Mouse (Mus musculus) bone marrow macrophage, adult 2 months (primary cell): Measurements from ENCODE around the gene Homer3.

Experiments used
- CTCF ChIP-seq: IDR thresholded peaks from 2 replicates; pipeline ENCODE4 v1.5.1; 2012; ENCODE audit warnings: low read depth, mild to moderate bottlenecking, low read length, moderate library complexity
- POLR2A ChIP-seq: IDR thresholded peaks from 2 replicates; pipeline ENCODE4 v1.6.1; 2012; ENCODE audit warnings: mild to moderate bottlenecking, low read depth, low read length, borderline replicate concordance

DNA sequence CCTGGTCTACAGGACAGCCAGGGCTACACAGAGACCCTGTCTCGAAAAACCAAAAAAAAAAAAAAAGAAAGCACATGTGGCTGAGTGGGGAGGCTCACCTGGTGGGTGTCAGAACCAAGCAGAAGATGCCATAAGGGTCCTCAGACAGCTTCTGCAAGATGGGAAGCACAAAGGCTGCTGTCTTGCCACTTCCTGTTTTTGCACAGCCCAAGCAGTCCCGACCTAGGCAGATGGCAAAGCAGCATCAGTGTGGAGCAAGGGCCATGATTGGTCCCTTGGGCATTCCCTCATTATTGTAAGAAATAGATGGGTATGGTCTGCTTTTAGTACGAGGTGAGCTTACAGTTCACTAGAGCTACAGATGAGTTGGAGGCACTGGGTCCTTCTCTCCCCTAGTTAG lies 18.3 kb downstream of the Homer3 start:
- TF ChIP-seq CTCF, result no peak
- no peak for TF ChIP-seq POLR2A
